Mouse (Mus musculus): ENCODE measurements at regions not wholly inside any gene's neighbourhood (a gene's known extent, or its start where the extent isn't known, plus 50 kb on each side); places are given as distances from the start of the nearest gene placed in this dataset.
"Not testable (repeated sequence)": the region's sequence is repeated elsewhere in the genome, so short reads cannot be mapped to it uniquely, and the experiment has no call there.

DNA sequence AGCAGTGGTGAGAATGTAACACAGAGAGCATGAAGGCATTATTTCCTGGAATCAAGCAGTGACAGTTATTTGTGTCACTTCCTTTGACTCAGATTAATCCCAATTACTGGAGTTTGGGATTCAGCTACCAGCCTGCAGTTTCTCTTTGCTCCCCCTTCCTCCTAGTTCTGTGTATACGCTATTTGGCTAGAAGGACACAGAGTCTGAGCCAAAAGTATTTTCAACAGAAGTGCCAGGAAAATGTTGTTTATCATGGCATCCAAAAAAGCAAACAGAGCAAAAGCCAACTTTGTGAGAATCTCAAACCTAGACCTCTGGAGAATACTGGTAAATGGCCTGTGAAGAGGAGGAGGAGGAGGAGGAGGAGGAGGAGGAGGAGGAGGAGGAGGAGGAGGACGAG, 600.4 kb downstream of the Crisp4 start:
- no peak for DNase-seq

DNA sequence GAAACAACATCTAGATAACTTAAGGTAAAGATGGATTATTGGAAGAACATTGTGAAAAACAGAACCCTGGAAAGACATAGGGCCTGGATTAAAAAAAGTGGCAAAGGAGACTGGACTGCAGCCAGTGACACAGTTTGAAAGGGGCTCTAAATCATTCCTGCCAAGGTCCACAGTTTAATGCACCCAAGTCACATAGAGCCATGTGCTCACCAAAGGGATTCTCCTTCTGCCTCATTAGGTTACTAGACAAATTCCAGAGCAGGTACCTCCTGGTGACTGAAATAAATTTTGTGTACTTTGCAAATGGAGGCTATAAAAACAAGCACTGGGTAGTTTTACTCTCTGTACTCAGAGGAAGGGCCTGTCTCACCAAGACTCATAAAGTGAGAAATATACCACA, 607.5 kb downstream of the Crisp4 start:
- DNase-seq = no peak

DNA sequence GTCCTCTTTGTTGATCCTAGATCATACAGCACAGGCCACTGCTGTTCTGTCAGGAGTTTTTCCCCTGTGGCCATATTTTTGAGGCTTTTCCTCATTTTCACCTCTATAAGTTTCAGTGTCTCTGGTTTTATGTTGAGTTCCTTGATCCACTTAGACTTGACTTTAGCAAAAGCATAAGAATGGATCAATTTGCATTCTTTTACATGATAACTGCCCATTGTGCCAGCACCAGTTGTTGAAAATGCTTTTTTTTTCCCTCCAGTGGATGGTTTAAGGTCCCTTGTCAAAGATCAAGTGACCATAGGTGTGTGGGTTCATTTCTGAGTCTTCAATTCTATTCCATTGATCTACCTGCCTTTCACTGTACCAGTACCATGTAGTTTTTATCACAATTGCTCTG, 614.4 kb downstream of the Crisp4 start:
- DNase-seq = not testable (repeated sequence)

DNA sequence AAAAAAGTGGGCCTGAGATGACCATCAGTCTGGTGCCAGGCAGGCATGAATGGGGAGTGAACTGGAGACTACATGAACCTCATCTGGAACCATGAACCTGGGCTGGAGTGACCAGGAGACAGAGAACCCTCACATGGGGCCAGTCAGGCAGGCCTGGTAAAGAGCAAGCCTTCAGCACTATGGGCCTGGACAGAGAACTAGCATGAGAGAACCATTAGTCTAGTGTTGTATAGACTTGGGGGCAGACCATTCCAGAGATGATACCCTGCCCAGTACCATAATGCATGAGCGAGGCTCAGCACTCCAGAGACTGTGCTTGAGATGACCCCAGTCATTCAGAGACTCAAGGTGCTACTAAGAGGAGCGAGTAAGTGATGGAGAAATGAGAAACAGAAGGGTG, 625.6 kb downstream of the Crisp4 start:
- DNase-seq = no peak

DNA sequence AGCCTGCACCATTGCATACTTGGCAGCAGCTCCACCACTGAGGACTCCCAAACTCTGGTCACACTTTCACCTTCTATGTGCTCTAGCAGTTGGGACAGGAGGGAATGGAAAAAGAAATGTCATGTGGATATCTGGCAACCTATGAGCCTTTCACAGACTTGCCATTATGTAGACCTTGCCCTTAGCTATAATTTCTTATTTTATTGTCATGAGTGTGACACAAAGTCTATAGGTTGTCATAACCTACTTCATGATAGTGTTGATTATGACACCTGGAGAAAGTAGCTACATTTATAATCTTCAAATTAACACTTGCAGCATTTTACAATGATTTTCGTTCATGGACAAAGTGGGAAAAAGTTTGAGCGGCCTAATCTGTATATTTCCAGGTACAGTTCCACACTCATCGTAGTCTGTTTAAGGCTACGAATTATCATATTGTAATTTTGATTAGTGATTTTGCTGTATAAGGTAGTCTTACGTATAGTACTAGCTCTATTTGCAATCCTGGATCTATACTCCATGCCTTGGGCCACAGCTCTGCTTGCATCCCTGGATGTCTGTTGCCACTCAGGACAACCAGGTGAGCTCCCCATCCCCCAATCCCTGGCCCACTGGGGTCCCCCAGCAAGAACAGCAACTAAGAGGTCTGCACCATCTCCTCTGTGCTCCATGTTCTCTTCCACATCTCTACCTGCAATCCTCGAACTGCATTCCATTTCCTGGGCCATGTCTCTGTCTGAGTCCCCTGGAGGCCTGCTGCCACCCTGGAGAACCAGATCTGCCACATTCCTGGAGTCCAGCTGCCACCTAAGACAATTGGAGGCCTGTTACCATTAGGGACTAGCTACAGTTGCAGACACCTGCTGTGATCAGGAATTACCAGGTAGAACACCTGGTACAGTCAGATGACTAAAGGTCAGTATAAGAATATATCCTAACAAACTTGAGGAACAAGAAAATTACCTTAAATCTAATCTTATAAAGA, 639.3 kb downstream of the Crisp4 start:
- DNase-seq = no peak

DNA sequence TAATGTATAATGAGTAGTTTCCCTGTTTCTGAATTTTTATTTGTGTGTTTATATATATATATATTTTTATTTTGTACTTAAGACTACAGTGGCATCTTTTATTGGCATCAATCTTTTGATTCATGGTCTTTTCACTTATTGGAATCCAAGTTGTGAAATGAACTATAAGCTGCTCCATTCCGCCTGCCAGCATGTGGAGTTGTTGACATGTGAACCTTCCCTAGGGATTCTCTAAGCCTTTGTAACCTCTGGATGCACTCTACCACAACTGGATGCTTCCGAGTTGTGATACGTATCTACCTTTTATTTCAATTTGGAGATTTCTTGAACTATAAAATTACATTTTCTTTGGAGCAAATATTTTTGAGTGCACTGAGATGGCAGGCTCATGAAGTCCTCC, 652.1 kb downstream of the Crisp4 start:
- no peak for DNase-seq

DNA sequence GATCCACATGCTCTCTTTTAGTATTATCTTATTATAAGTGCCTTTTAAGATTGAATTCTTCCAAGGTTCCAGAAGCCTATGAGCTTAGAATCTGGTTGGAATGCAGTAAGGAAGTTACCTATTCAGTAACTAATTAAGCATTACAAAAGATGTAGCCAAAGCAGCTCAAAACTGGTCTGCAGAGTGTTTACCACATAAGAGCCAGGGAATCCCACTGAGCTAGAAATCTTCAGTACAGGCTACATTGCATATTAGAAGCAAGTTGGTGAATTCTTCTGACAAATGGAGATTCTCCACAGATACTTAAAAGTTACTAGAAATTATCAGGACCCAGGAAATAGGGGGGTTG, 655.9 kb downstream of the Crisp4 start:
- not testable (repeated sequence) for DNase-seq

DNA sequence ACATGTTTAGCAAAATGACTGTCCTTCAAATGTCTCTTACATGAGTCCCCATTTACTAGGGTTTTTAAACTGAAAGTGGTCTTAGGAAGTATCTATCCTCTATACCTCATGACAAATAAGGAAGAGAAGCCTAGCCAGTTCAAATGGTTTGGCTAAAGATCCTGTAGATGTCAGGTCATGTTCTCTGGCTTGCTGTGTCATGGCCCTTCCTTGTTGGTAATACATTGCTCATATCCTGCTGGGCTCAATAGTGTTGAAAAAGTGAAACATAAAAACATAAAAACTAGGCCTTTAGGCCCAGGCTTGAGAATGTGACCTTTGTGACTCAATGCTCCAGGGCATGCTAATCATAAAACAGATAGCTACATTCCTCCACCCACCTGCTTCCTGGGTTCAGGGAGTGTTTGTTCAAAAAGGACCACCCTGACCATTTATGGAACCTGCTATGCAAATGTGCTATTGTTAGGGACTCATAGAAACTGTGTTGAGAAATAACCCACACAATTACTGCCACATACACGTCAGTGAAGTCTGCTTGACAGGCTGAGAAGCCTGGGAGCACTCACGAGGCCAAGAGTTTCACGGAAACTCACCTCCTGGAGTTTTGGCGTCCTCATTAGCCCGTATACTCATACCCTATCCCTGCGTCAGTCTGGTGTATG, 656.4 kb downstream of the Crisp4 start:
- not testable (repeated sequence) for DNase-seq

DNA sequence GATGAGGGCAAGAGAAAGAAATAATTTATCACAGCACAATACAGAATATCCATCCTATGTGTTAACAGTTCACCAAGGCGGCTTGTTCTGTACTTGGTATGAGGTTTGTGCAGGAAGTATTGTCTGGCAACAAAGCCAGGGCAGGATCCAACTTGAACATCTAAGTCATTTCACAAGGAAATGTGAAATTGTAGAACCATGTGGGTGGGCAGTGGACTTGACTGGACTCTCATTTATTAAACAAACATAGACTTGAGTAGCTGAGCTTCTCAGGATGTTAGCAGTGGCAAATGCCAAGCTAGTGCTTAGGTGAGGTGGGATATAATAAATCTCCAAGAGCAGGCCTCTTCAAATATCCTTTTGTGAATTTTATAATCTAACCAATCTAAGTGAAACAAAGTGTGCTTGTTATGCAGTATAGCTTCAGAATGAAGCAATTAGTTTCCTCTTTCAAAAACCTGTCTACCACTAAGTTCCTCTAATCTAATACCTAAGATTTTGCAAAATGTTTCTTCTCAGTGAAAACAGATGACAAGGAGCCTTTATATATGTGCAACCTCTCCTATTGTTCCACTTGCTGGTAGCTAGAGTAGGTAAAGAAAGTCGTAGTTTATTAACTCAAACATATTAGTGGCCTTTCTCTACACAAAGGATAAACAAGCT, 694.4 kb downstream of the Crisp4 start:
- no peak for DNase-seq

DNA sequence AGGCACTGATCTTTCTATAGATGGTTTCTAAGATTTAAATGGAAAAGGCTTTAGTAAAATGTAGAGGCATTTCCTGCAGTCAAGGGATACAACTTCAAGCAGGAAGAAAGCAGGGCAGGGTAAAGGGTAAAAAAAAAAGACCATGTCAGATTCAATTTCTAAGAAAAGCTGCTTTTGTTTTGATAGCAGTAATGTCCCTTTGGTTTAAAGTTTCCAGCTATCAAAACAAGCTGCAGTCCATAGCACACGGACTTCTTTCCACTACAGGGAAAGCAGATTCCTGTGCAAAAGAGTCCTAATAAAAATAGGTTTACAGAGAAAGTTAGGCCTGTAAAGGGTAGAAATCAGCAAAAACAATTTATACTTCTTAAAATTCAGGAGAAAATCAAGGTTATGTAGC, 695.0 kb downstream of the Crisp4 start:
- no peak for DNase-seq

DNA sequence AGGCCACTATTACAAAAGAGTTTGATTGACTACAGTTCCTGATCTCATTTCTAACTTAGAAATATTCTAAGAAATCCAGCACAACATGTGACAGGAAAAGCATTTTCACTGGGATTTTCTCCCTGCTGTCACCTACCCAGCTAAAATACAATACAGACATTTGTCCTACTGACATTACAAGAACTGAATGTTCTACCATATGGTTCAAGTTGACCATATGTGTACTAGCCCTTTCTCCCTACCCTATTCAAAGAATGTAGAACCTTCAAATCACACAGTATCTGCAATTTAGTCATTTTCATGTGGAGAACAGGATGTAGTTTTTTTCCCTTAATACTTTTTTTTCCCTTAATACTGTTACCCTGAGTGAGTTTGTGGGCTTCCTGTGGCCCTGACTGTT, 695.4 kb downstream of the Crisp4 start:
- no peak for DNase-seq

DNA sequence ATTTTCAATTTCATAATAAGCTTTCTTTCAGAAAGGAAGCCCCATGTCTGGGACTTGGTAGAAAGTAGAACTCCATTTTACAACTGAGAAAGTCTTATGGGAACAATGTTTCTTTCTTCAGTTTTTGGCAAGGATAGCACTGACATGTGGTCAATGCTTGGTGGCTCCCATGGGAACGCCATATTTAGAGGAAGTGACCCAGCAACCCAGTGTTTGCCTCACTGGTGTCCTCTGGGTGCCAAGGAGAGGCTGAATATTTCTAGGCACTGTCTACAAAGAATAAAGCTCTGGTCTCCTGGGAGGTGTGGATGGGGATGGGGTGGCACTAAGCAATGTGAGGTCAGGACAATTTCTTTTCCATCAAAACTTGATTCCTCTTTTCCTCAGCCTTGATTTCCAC, 696.4 kb downstream of the Crisp4 start:
- no peak for DNase-seq

DNA sequence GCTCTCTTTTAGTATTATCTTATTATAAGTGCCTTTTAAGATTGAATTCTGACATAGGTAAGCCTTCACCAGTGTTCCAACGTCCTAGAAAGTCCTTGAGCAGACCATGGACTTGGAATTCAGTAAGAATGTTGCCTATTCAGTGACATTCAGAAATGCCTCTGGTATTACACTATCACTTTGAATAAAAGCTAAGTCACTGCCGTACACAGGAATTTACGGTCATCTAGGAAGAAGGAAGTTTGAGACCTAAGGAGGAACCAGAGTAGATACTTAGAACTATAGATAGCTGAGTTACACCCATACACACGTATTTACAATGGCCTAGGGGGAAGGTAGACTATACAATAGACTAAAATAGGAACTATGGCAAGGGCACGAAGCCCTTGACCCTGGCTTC, 711.6 kb downstream of the Crisp4 start:
- DNase-seq = not testable (repeated sequence)

DNA sequence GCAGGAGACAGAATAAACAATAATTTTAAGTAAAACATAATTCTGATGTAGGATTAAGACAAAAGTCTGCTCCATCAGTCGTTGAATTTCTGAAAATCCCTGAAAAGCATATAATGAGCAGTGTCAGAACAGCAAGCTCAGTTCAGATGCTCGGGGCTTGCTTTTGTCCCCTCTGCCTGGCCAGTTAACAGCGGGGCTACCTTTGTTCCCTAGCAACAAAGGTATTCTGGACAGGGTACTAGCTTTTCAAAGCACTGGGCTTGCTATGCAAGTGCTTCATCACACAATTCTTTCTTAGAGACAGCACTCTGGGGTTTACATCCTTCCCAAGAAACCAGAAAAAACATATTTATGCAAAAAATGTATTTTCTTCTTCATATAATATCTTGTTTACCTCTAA, 729.7 kb downstream of the Crisp4 start:
- DNase-seq = no peak

DNA sequence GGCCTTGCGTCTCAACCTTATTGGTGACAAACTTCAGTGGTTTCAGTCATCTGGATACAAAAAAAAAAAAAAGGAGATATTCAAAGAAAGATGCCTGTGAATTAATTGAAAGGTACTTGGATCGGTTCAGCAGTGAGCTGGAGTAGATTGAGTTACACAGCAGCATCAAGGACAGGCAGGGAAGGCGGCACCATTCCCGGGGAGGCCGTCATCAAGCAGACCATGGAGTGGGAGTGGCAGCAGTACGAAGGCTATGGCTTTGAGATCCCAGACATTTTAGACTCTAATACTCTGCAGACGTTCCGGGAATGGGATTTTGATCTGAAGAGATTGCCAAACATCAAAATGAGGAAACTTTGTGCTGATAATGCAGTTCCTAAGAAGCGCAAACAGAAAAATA, 750.8 kb downstream of the Crisp4 start:
- no peak for DNase-seq

DNA sequence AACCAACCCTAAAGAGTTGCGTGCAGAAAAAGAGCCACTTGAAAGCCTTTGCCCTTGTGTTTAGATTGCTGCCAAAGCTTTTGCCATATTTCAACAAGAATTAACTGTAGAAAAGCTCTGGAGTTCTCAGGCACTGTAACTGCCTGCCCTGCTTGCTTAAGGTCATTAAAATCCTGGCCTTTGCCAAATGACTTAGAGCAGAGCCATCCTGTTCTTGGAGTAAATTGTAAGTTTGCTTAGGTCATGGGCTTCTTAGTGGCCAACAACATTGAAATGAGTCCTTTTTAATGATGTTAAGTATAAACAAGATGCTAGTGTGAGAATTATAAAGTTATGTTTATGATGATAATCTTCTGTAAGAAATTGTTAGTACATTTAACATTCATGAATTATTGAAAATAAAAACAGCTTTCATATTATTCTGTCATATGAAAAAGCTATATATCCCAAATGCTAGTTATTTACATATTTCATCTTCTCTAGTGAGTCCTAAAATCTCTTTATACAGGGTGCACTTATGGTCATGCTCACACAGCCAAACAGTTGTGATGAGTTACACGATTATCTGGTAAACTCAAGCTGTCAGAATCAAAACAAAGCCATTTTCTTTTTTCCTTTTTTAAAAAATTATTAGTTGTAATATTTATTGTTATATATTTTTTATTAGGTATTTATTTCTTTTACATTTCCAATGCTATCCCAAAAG, 753.4 kb downstream of the Crisp4 start:
- no peak for DNase-seq

DNA sequence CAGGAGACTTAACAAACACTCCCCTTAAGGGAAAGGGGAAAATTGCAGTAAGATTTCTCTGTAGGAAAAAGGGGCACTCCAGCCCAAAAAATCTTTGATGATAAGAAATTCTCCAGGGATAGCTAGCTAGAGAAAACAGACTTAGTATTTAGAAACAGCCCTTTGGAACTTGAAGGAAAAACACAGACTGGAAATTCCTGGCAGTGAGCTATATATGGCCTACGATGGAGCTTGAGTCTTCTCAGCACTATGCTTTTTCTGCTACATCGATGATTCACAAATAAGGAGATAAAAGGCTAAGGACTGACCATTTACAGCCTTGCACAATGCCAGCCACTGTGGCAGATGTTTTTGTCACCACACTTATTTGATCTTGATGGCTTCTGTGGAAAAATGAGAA, 768.1 kb downstream of the Crisp4 start:
- DNase-seq = no peak

DNA sequence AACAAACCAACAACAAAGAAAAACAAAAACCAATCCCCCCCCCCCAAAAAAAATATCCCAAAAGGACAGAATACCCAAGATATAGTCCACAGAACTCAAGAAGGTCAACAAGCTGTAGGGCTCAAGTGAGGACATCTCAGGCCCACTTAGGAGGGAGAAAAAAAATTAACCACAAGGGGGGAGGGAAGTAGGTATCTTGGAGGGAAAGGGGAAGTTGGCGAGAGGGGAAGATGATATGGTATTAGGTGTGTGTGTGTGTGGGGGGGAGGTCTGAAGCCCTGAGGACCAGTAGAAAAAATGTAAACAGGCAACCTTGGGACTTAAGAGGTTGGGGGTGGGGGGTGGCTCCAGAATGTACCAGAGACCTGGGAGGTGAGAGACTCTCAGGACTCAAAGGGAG, 797.4 kb downstream of the Crisp4 start:
- DNase-seq = no peak

DNA sequence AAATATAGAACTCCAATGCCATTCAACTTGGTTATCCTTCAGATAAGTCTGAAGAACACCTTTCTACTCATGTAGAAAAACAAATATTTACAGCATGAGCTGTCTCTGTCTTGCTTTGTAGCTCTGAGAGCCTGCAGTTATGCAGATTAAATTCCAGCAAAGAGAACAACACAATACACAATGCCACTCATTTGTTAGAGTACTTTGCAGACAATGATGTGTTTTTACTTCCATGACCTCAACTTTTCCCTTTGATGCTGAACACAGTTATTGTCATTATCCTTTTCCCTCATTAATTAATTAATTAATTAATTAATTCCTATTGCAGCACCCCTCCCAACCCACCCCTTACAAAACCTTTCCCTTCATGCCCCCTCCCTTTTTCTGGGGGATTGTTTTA, 807.9 kb downstream of the Crisp4 start:
- peak; percentile 26 for DNase-seq

DNA sequence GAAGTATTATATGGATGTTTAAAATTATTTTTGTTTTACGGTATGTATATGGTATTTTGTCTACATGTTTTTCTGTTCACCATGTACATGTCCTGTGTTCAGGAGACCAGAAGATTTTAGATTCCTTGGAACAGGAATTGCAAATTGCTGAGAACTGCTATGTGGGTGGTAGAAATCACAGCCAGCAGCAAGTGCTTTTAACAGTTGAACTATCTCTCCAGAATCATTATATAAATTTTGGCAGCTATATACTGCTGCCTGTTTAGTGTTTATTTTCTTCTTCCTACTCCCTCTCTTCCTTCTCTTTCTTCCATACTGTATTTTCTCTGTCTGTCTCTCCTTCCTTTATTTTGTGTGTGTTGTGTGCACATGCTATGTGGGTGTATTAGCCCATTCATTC, 834.3 kb downstream of the Crisp4 start:
- not testable (repeated sequence) for DNase-seq

DNA sequence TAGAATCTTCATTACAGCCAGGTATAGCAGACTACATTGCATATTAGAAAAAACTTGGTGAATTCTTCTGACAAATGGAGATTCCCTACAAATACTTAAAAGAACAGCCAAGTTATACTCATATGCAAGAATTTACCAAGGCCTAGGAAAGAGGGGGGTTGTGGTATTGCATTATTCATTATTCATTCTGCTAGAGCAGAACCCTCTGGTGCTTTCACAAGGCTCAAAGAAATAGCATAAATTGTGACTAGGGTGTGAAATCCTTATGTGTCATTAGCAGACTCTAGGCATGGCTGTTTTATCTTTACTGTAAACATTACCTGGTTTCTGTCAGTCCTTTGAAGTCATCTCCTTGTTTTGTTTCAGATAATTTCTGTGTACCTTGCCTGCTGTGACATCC, 835.8 kb downstream of the Crisp4 start:
- DNase-seq = not testable (repeated sequence)
